Comparison of ENCODE assay signal across 13 mouse cellular contexts in the genomic region with DNA sequence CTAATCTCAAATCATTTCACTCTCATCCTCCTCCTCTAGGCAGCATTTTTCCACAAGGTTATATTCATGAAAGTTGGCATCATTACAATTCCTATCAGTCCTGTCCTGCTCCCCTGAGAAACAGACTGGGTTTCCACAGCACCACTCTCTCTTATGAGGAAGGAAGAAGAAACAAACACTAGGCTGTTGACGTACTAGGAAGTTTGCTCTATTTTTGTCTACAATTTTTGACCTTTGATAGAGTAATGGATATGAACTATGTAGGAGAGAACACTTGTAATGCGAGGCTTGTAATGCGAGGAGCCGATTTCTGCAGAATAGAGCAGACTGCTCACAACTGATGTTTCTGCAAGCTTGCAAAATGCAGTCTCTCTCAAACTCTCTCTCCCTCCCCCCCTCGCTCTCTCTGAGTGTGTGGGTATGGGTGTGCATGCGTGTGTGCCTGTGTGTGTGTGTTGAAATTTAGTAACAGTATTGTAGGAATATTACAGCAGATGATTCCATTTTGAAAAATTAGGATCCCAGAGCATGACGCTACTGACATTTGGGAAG.
DNase-seq lines count a peak whose midpoint lies in the region; ATAC-seq and TF ChIP-seq lines count a peak whose summit lies in the region.
"Had no signal": no experiment of that assay in that cellular context is flagged by ENCODE, and none has a peak within 500 bp of the region (broad histone marks: within the 10 kb centered on the region; RNA-seq: fewer than 3 reads in every experiment).

No protein-coding gene starts in this region.

- peak; percentile 24; the same call in 1 of the 2 replicates for ATAC-seq in liver, embryonic 16.5 days (ENCODE audit: low read depth)
- no peak for ATAC-seq in liver, embryonic 11.5 days (replicated peaks; ENCODE audit: low FRiP score)
- 0 out of 2 replicates have a peak, but pooled peaks have one; percentile 24 for ATAC-seq in megakaryocyte progenitor cell, adult 5-6 weeks (replicated peaks; ENCODE audit: poor library complexity)

- peak overlapping the region; percentile 81 for H3K27ac ChIP-seq in gastrocnemius, adult 2 months
- H3K27ac ChIP-seq in liver, embryonic 16.5 days (ENCODE audit: low read length), result no peak overlapping the region
- no peak overlapping the region for H3K27ac ChIP-seq in liver, embryonic 11.5 days (ENCODE audit: low read depth, low read length)

- no peak overlapping the region for H3K4me2 ChIP-seq in liver, embryonic 16.5 days (ENCODE audit: low read depth, low read length)
- no peak overlapping the region for H3K4me2 ChIP-seq in liver, embryonic 11.5 days

- H3K36me3 ChIP-seq in liver, embryonic 16.5 days (ENCODE audit: control insufficient read depth, insufficient read depth), result no peaks in the 10 kb centered on the region
- H3K36me3 ChIP-seq in liver, embryonic 11.5 days (ENCODE audit: control insufficient read depth, insufficient read depth, low read length), result no peaks in the 10 kb centered on the region

- no peaks in the 10 kb centered on the region for H3K9me3 ChIP-seq in liver, embryonic 16.5 days (replicated peaks; ENCODE audit: control insufficient read depth, low read length)
- H3K9me3 ChIP-seq in liver, embryonic 11.5 days (ENCODE audit: control insufficient read depth, low read length), result no peaks in the 10 kb centered on the region

- 52% methylated on average over 7 of the region's 7 CpGs for WGBS in liver, embryonic 16.5 days (ENCODE audit: insufficient replicate concordance)
- 75% methylated on average over 7 of the region's 7 CpGs for WGBS in liver, embryonic 11.5 days

- intact Hi-C loops in gastrocnemius, adult 2 months (cut with DNase I), result no loop called here
- intact Hi-C loops in gastrocnemius, postnatal 36 days (cut with DNase I), result loop anchor here (10.0 kb wide), 1 partner anchor 251 kb away; a partner anchor contains a TSS

- no peak for TF ChIP-seq CTCF in gastrocnemius, adult 2 months (IDR thresholded peaks at IDR 0.05)

- no peak overlapping the region for H3K9ac ChIP-seq in liver, embryonic 16.5 days (ENCODE audit: low read depth, low read length)
- no peak overlapping the region for H3K9ac ChIP-seq in liver, embryonic 11.5 days (ENCODE audit: low read depth, low read length)

- no peak overlapping the region for H3K4me3 ChIP-seq in gastrocnemius, adult 2 months
- no peak overlapping the region for H3K4me3 ChIP-seq in liver, embryonic 16.5 days (ENCODE audit: low read depth, low read length)
- no peak overlapping the region for H3K4me3 ChIP-seq in liver, embryonic 11.5 days (ENCODE audit: low read depth, low read length)
- H3K4me3 ChIP-seq: erythroblast, embryonic 14.5 days; myocyte had no signal

- no peaks in the 10 kb centered on the region for H3K27me3 ChIP-seq in liver, embryonic 16.5 days (ENCODE audit: control insufficient read depth, insufficient read depth, low read depth, low read length)
- H3K27me3 ChIP-seq in liver, embryonic 11.5 days (replicated peaks; ENCODE audit: control insufficient read depth, insufficient read depth, low read length), result no peaks in the 10 kb centered on the region
- H3K27me3 ChIP-seq: Patski had no signal

- DNase-seq in gastrocnemius, adult 2 months, result peak; percentile 33
- no peak for DNase-seq in gastrocnemius, postnatal 36 days
- no peak for DNase-seq in liver, embryonic 11.5 days (ENCODE audit: low spot score)
- peak; percentile 66 to 80 for DNase-seq in heart, adult 9 months (ENCODE audit: low spot score in 2 of 2)
- no peak for DNase-seq in thymus, postnatal 36 days
- DNase-seq in embryo, embryonic 10 days (ENCODE audit: low spot score), result no peak
- DNase-seq: cerebellum, adult 9-11 months; thymus, postnatal 4 days had no signal

- no peaks in the 10 kb centered on the region for H3K4me1 ChIP-seq in liver, embryonic 16.5 days (ENCODE audit: control insufficient read depth, low read depth, low read length)
- H3K4me1 ChIP-seq in liver, embryonic 11.5 days (replicated peaks; ENCODE audit: control insufficient read depth, insufficient read depth, low read length), result no peaks in the 10 kb centered on the region

Comparison
In these comparisons a context has a peak if more than half of its experiments do, and no peak if none do; other contexts are left out.
1. DNase-seq: peak in gastrocnemius, adult 2 months (single experiment) and heart, adult 9 months (2 of 2); none in gastrocnemius, postnatal 36 days (0 of 2), liver, embryonic 11.5 days (single experiment), thymus, postnatal 36 days (0 of 2) and embryo, embryonic 10 days (single experiment).